Mouse (Mus musculus) brain, embryonic 14.5 days (tissue): Measurements from ENCODE around the gene Slc9a1. TPM values are rescaled to one million over a fixed set of nuclear protein-coding genes. Genes with fewer than 3 reads are reported as not detected.
A peak's percentile ranks its signal among the peaks of the same experiment; 100 is the strongest.

Experiments used
- DNase-seq: peaks from one replicate; pipeline ENCODE4 v3.0.0-alpha.2; 2011; ENCODE audit warnings: low read depth
- CTCF ChIP-seq: fragments of 200-500 bp; IDR thresholded peaks from 2 replicates; pipeline ENCODE4 v1.5.1; 2012; ENCODE audit warnings: inconsistent platforms, mild to moderate bottlenecking, moderate library complexity, borderline replicate concordance; ENCODE audit not compliant: insufficient read depth, insufficient read length; ENCODE audit errors: extremely low read depth
- POLR2A ChIP-seq: fragments of 200-500 bp; IDR thresholded peaks from 2 replicates; pipeline ENCODE4 v1.6.1; 2012; ENCODE audit warnings: mild to moderate bottlenecking, inconsistent platforms, borderline replicate concordance; ENCODE audit not compliant: poor library complexity, insufficient read depth, insufficient read length, severe bottlenecking; ENCODE audit errors: extremely low read depth
- polyA plus RNA-seq: library from polyadenylated mRNA; depleted of rRNA; stranded (reverse); fragments of >200 nt; gene quantifications from 2 replicates; pipeline ENCODE4 v1.2.3, GENCODE M21; 2012

Gene Slc9a1
- polyA plus RNA-seq, 1 experiment = 33.1 TPM

GRCm38 (mm10) chr4:133375812-133376577, 6.5 kb downstream of the Slc9a1 start:
- TF ChIP-seq CTCF (no peak), POLR2A (no peak)
- peak; percentile 18 for DNase-seq

GRCm38 (mm10) chr4:133378236-133379045, 8.9 kb downstream of the Slc9a1 start:
- TF ChIP-seq POLR2A (no peak), CTCF (no peak)
- DNase-seq = peak; percentile 54

GRCm38 (mm10) chr4:133379046-133379347, 9.5 kb downstream of the Slc9a1 start:
- DNase-seq = peak; percentile 13
- TF ChIP-seq CTCF = no peak
- no peak for TF ChIP-seq POLR2A

- TF ChIP-seq POLR2A = no peak
- TF ChIP-seq CTCF = no peak
- no peak for DNase-seq
Observed at GRCm38 (mm10) chr4:133379861-133380260, 10.4 kb downstream of the Slc9a1 start.

GRCm38 (mm10) chr4:133380532-133380931, 11.0 kb downstream of the Slc9a1 start:
- no peak for DNase-seq
- no peak for TF ChIP-seq POLR2A
- no peak for TF ChIP-seq CTCF

GRCm38 (mm10) chr4:133381141-133381540, 11.6 kb downstream of the Slc9a1 start:
- TF ChIP-seq CTCF (no peak), POLR2A (no peak)
- DNase-seq = no peak

- DNase-seq = no peak
- TF ChIP-seq POLR2A (no peak), CTCF (no peak)
Observed at GRCm38 (mm10) chr4:133386061-133386797, 16.7 kb downstream of the Slc9a1 start.

- TF ChIP-seq CTCF (no peak), POLR2A (no peak)
- DNase-seq = no peak
Observed at GRCm38 (mm10) chr4:133387053-133387452, 17.5 kb downstream of the Slc9a1 start.

GRCm38 (mm10) chr4:133388781-133389552, 19.5 kb downstream of the Slc9a1 start:
- DNase-seq = peak; percentile 64

GRCm38 (mm10) chr4:133390042-133390441, 20.5 kb downstream of the Slc9a1 start:
- no peak for DNase-seq
- TF ChIP-seq POLR2A = no peak
- TF ChIP-seq CTCF = no peak

More at GRCm38 (mm10) chr4:133388781-133389552, 19.5 kb downstream of the Slc9a1 start:
- TF ChIP-seq POLR2A = no peak
- TF ChIP-seq CTCF = no peak
